Mouse (Mus musculus) MEL (cell line): ENCODE data around the gene Cd83. TPM values are rescaled to one million over a fixed set of nuclear protein-coding genes. Genes with fewer than 3 reads are reported as not detected.

Experiments
- DNase-seq: peaks from one replicate; pipeline ENCODE4 v3.0.0; 2011; ENCODE audit warnings: low read depth, low spot score
- H3K27ac ChIP-seq: 2 replicates; pipeline ENCODE4 v1.5.1; 2012; ENCODE audit warnings: low read depth, mild to moderate bottlenecking, control low read depth, low read length, moderate library complexity; ENCODE audit not compliant: control insufficient read depth
- H3K27me3 ChIP-seq, 2 experiments: fragments of 150-350 bp in 1 of 2; sonication (generic) in 1 of 2; 2 replicates each; pipeline ENCODE4 v1.6.1; 2012; ENCODE audit warnings: low read length in 2 of 2, mild to moderate bottlenecking in 2 of 2, improper control_type of control experiment in 1 of 2, moderate library complexity in 1 of 2; ENCODE audit not compliant: insufficient read depth in 2 of 2, control insufficient read depth in 1 of 2
- H3K36me3 ChIP-seq, 2 experiments: 2 replicates each; pipeline ENCODE4 v1.6.1; 2012 to 2014; ENCODE audit warnings: low read length in 2 of 2, improper control_type of control experiment in 1 of 2, inconsistent platforms in 1 of 2, mild to moderate bottlenecking in 1 of 2; ENCODE audit not compliant: insufficient read depth in 2 of 2, control insufficient read depth in 1 of 2
- H3K4me1 ChIP-seq, 2 experiments: fragments of 150-350 bp in 1 of 2; sonication (generic) in 1 of 2; 2 replicates each; pipeline ENCODE4 v1.6.1; 2012; ENCODE audit warnings: low read length in 2 of 2, improper control_type of control experiment in 1 of 2, mild to moderate bottlenecking in 1 of 2; ENCODE audit not compliant: insufficient read depth in 2 of 2, control insufficient read depth in 1 of 2
- H3K4me3 ChIP-seq, 2 experiments: fragments of 150-350 bp in 1 of 2; sonication (generic) in 1 of 2; 2 replicates each; pipeline ENCODE4 v1.5.1; 2012; ENCODE audit warnings: low read depth in 2 of 2, low read length in 2 of 2, mild to moderate bottlenecking in 2 of 2, moderate library complexity in 2 of 2, control low read depth in 1 of 2, improper control_type of control experiment in 1 of 2; ENCODE audit not compliant: control insufficient read depth in 1 of 2, insufficient read depth in 1 of 2
- H3K79me2 ChIP-seq: 2 replicates; pipeline ENCODE4 v1.6.1; 2012; ENCODE audit warnings: mild to moderate bottlenecking, low read length, moderate library complexity; ENCODE audit not compliant: control insufficient read depth, poor library complexity, insufficient read depth
- H3K9ac ChIP-seq: 2 replicates; pipeline ENCODE4 v1.6.1; 2012; ENCODE audit warnings: low read depth, mild to moderate bottlenecking, control low read depth, low read length, moderate library complexity; ENCODE audit not compliant: control insufficient read depth, poor library complexity, severe bottlenecking
- H3K9me3 ChIP-seq: fragments of 150-350 bp; sonication (generic); replicated peaks from 2 replicates; pipeline ENCODE4 v1.6.1; 2012; ENCODE audit warnings: mild to moderate bottlenecking, low read length, improper control_type of control experiment, moderate library complexity; ENCODE audit not compliant: insufficient read depth
- BHLHE40 ChIP-seq: IDR thresholded peaks from 2 replicates; pipeline ENCODE4 v1.6.1; 2012; ENCODE audit warnings: low read depth, mild to moderate bottlenecking, inconsistent platforms, low read length, improper control_type of control experiment, borderline replicate concordance
- CTCF ChIP-seq, 3 experiments: IDR thresholded peaks in 2 of 3; conservative IDR thresholded peaks in 1 of 3; 2 replicates each; pipeline ENCODE4 v1.5.1; 2011 to 2012; ENCODE audit warnings: low read length in 3 of 3, low read depth in 2 of 3, mild to moderate bottlenecking in 2 of 3, improper control_type of control experiment in 1 of 3, inconsistent platforms in 1 of 3, mixed read lengths in 1 of 3, moderate library complexity in 1 of 3; ENCODE audit not compliant: control insufficient read depth in 1 of 3, insufficient read depth in 1 of 3, poor library complexity in 1 of 3, severe bottlenecking in 1 of 3
- E2F4 ChIP-seq: IDR thresholded peaks from 2 replicates; pipeline ENCODE4 v1.6.1; 2011; ENCODE audit warnings: low read depth, low read length, improper control_type of control experiment, borderline replicate concordance
- ELF1 ChIP-seq: IDR thresholded peaks from 2 replicates; pipeline ENCODE4 v1.6.1; 2014; ENCODE audit warnings: low read depth, mild to moderate bottlenecking, inconsistent platforms, low read length, improper control_type of control experiment, moderate library complexity
- HCFC1 ChIP-seq: IDR thresholded peaks from 2 replicates; pipeline ENCODE4 v1.6.1; 2012; ENCODE audit warnings: low read depth, mild to moderate bottlenecking, inconsistent platforms, low read length, improper control_type of control experiment, moderate library complexity
- MAFK ChIP-seq: IDR thresholded peaks from 2 replicates; pipeline ENCODE4 v1.6.1; 2011; ENCODE audit warnings: low read depth, mild to moderate bottlenecking, low read length, improper control_type of control experiment, borderline replicate concordance
- MEF2A ChIP-seq: IDR thresholded peaks from 2 replicates; pipeline ENCODE4 v1.6.1; 2014; ENCODE audit warnings: low read depth, mild to moderate bottlenecking, inconsistent platforms, low read length, improper control_type of control experiment; ENCODE audit not compliant: poor library complexity, insufficient replicate concordance, severe bottlenecking; ENCODE audit errors: extremely low read depth
- MXI1 ChIP-seq: IDR thresholded peaks from 2 replicates; pipeline ENCODE4 v1.6.1; 2011; ENCODE audit warnings: mild to moderate bottlenecking, low read depth, low read length, improper control_type of control experiment
- MYB ChIP-seq: IDR thresholded peaks from 2 replicates; pipeline ENCODE4 v1.6.1; 2011; ENCODE audit warnings: mild to moderate bottlenecking, low read depth, low read length, improper control_type of control experiment
- POLR2A ChIP-seq, 2 experiments: IDR thresholded peaks; 2 replicates each; pipeline ENCODE4 v1.6.1; 2011 to 2012; ENCODE audit warnings: low read length in 2 of 2, mild to moderate bottlenecking in 2 of 2, control low read depth in 1 of 2, improper control_type of control experiment in 1 of 2, low read depth in 1 of 2, moderate library complexity in 1 of 2; ENCODE audit not compliant: control insufficient read depth in 1 of 2, insufficient read depth in 1 of 2, poor library complexity in 1 of 2
- RCOR1 ChIP-seq: IDR thresholded peaks from 2 replicates; pipeline ENCODE4 v1.6.1; 2012; ENCODE audit warnings: low read depth, mild to moderate bottlenecking, inconsistent platforms, low read length, improper control_type of control experiment
- UBTF ChIP-seq: IDR thresholded peaks from 2 replicates; pipeline ENCODE4 v1.6.1; 2012; ENCODE audit warnings: low read depth, mild to moderate bottlenecking, inconsistent platforms, low read length, improper control_type of control experiment, moderate library complexity, borderline replicate concordance; ENCODE audit not compliant: insufficient read depth
- USF2 ChIP-seq, 2 experiments: IDR thresholded peaks; 2 replicates each; pipeline ENCODE4 v1.6.1; 2011 to 2012; ENCODE audit warnings: improper control_type of control experiment in 2 of 2, low read length in 2 of 2, borderline replicate concordance in 1 of 2, inconsistent platforms in 1 of 2, low read depth in 1 of 2, mild to moderate bottlenecking in 1 of 2; ENCODE audit not compliant: insufficient read depth in 1 of 2
- ZC3H11A ChIP-seq: IDR thresholded peaks from 2 replicates; pipeline ENCODE4 v1.6.1; 2012; ENCODE audit warnings: low read depth, mild to moderate bottlenecking, inconsistent platforms, low read length, improper control_type of control experiment
- ZKSCAN1 ChIP-seq: IDR thresholded peaks from 2 replicates; pipeline ENCODE4 v1.6.1; 2012; ENCODE audit warnings: low read depth, mild to moderate bottlenecking, inconsistent platforms, low read length, improper control_type of control experiment, moderate library complexity
- ZMIZ1 ChIP-seq: IDR thresholded peaks from 2 replicates; pipeline ENCODE4 v1.6.1; 2012; ENCODE audit warnings: low read depth, mild to moderate bottlenecking, inconsistent platforms, low read length, improper control_type of control experiment, moderate library complexity
- ZNF384 ChIP-seq: IDR thresholded peaks from 2 replicates; pipeline ENCODE4 v1.6.1; 2012; ENCODE audit warnings: low read depth, mild to moderate bottlenecking, inconsistent platforms, low read length, improper control_type of control experiment
- polyA plus RNA-seq, 2 experiments: library from polyadenylated mRNA; stranded (reverse) in 1 of 2; unstranded in 1 of 2; fragments of >175 nt in 1 of 2; fragments of >200 nt in 1 of 2; gene quantifications; 2 replicates each; pipeline versions ENCODE4 v1.2.1 to v1.2.4; 2012; ENCODE audit warnings: low replicate concordance in 2 of 2, low read depth in 1 of 2; ENCODE audit not compliant: insufficient read length in 2 of 2, insufficient read depth in 1 of 2, missing spikeins in 1 of 2
- total RNA-seq: library from RNA; depleted of rRNA; stranded (reverse); fragments of 300-350 nt; gene quantifications from 2 replicates; pipeline ENCODE4 v1.2.3, GENCODE M21; 2012

Cd83 gene
- total and polyA plus RNA-seq, 3 experiments, result not detected

- DNase-seq, result no peak
- Histone ChIP-seq H3K79me2 (no peaks in the 10 kb centered on the region), H3K4me1 (no peaks in the 10 kb centered on the region), H3K9ac (no peak overlapping the region), H3K4me3 (no peak overlapping the region), H3K36me3 (no peaks in the 10 kb centered on the region), H3K27me3 (no peaks in the 10 kb centered on the region), H3K9me3 (no peaks in the 10 kb centered on the region), H3K27ac (no peak overlapping the region)
- TF ChIP-seq ELF1, result no peak
- no peak for TF ChIP-seq ZNF384
- TF ChIP-seq BHLHE40, result no peak
- TF ChIP-seq HCFC1, result no peak
- TF ChIP-seq E2F4, result no peak
- no peak for TF ChIP-seq MYB
- no peak for TF ChIP-seq USF2 (IDR thresholded peaks at IDR 0.05; ENCODE audit: borderline replicate concordance in 1 of 2, insufficient read depth in 1 of 2, low read depth in 1 of 2, low read length in 2 of 2)
- TF ChIP-seq ZKSCAN1, result no peak
- no peak for TF ChIP-seq ZMIZ1
- no peak for TF ChIP-seq UBTF
- no peak for TF ChIP-seq ZC3H11A
- no peak for TF ChIP-seq RCOR1
- no peak for TF ChIP-seq MXI1
- TF ChIP-seq MAFK, result no peak
- TF ChIP-seq POLR2A (IDR thresholded peaks at IDR 0.05; ENCODE audit: control insufficient read depth in 1 of 2, insufficient read depth in 1 of 2, low read depth in 1 of 2, low read length in 2 of 2, poor library complexity in 1 of 2), result no peak
Measured at GRCm38 (mm10) chr13:43740276-43740608, 44.3 kb upstream of the Cd83 start.

GRCm38 (mm10) chr13:43742677-43743076 is 41.9 kb upstream of the Cd83 start:
- H3K27me3 ChIP-seq, result no peaks in the 10 kb centered on the region
- H3K4me3 ChIP-seq, result no peak overlapping the region
- no peaks in the 10 kb centered on the region for H3K9me3 ChIP-seq
- H3K27ac ChIP-seq, result no peak overlapping the region
- H3K4me1 ChIP-seq, result no peaks in the 10 kb centered on the region
- H3K36me3 ChIP-seq, result no peaks in the 10 kb centered on the region
- no peak for DNase-seq
- TF ChIP-seq MEF2A (no peak), CTCF (IDR thresholded peaks at IDR 0.05 in 2 of 3, conservative IDR thresholded peaks at IDR 0.05 in 1 of 3; ENCODE audit: control insufficient read depth in 1 of 3, insufficient read depth in 1 of 3, low read depth in 2 of 3, low read length in 3 of 3, poor library complexity in 1 of 3, severe bottlenecking in 1 of 3) (peak in 2 of 3 experiments; percentile 5 to 17; a peak in 1 of 6 replicates)
- no peaks in the 10 kb centered on the region for H3K79me2 ChIP-seq
- H3K9ac ChIP-seq, result no peak overlapping the region
